Mouse (Mus musculus) c-Kit-positive CD71-negative TER-119-negative erythroid progenitor cells, embryonic 14.5 days (primary cell): Measurements from ENCODE around the gene Fibcd1.
A peak's percentile ranks its signal among the peaks of the same experiment; 100 is the strongest.

Source experiments
- DNase-seq: peaks from one replicate; pipeline ENCODE4 v3.0.0-alpha.2; 2013; ENCODE audit warnings: low read depth

Fibcd1 gene

DNA sequence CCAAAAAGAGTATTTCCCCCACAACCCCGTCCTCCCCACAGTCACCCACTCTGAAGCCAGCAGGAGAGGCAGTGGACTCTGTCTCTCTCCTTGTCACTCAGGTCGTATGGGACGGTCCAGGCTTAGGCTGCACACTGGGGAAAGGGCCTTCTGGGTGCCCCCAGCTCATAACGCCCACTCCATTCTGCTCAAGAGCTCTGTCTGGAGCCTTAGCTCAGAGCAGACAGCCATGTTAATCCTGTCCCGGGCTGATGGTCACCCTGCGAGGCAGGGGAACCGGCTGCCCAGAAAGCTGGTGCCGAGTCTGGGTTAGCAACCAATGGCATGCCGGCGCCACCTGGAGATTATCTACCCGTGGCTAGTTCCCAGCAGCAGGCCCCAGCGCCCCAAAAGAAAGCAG, 12.7 kb upstream of the Fibcd1 start:
- no peak for DNase-seq

DNA sequence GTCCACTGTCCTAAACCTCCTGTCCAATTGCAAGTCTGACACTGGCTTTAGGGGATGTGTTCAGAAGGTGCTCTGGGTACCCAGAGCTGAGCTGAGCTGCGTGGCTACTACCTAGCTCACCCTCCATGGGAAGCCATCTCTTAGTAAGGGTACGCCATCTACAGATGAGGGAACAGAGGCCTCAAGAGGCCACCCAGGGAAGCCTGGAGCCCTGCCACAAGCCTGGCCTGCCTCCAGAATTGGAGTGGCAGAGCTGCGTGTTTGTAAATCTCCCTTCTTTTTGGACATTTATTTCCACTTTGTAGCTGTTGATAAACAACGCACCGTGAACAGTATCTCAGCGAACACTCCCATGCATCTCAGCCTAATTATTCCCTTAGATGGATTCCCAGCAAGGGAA, 11.4 kb upstream of the Fibcd1 start:
- no peak for DNase-seq

DNA sequence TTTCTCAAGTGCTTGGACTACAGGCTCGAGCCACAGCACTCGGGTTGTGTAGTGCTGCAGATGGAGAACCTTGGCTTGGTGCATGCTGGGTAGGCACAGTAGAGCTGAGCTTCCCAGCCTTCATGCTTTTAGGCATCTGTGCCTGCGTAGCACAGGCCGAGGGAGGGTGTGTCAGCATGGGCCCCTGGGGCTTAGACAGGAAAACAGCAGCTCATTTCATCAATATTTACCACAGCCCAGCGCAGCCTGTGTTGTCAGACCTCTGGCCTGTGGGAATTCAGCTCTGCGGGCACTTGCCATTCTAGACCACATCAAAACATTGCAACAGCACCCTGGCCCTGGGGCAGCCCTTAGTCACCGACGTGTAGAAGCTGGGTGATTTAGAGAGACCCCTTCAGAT, 10.2 kb upstream of the Fibcd1 start:
- DNase-seq: peak; percentile 44

DNA sequence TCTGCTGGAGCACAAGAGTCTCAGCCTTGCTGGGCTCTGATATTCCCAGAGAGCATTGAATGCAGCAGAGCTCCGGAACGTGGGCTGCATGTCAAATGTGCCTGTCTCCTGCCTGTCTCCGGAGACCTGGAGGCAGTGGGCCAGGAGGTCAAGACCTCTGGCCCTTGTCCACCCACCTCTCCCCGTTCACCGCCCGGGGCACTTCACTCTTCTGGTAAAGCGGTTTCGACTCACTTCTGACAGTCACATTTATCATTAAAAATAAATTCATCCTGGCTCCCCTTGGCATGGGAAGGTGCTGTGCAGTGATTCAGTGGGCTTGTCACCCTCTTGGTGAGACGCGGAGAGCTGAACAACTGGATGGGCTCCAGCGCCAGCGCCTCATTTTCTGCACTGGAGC, 4.3 kb upstream of the Fibcd1 start:
- no peak for DNase-seq

DNA sequence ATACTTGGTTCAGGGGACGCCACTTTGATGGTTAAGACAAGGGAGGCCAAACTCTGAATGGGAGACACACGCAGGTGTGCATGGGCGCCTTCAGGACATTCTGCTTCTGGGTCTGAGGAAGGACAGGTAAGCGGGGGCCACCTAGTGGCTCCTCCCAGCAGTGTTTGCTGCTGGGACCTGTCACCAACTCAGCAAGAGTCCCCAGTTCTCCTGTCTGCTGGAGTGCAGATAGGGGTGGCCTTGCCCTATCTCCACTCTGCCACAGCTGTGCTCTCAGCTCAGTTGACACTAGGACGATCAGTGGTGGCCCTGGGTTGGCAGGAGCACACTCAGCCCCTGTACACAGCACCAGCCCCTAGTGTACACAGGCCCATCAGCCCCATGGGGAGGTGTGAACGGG, 2.1 kb upstream of the Fibcd1 start:
- DNase-seq: no peak

DNA sequence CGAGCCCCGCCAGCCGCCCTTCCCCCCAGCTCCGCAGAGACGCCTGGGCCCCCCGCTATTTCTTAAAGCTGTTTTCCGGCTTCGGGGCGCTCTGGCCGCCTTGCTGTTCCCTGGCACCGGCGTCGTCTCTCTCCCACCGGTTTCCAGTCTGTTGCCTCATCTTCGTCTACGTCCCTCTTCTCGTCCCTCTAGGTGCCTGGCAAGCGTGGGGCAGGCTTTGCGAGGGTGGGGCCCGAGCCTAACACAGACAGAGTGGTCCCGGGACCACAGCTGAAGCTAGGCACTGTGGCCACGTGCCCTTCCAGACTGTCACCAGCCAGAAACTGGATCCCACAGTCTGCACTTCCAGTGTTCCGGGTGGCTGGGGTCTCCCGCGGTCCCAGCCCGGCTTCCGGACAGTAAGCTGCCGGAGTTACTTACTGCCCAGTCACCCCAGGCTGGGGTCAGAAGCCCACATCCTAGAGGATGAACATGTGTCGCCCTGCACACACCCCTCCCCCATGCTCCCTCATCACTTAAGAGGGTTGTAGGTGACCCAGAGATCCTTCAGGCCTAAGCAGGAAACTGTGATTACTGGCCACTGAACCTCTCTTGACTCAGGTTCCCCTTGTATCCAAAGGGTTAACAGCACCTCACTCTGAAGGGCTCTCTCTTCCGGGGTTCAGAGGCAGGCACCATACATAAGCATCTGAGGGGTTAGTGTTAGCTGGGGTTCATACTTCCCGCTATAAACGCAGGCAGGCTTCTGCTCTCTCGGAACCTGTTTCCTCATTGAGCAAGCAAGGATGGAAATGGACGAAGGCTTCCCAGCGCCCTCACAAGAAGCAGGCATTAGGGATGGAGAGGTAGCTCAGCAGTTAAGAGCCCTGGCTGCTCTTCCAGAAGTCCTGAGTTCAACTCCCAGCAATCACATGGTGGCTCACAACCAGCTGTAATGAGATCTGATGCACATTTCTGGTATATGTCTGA, 1.2 kb upstream of the Fibcd1 start:
- DNase-seq: no peak

DNA sequence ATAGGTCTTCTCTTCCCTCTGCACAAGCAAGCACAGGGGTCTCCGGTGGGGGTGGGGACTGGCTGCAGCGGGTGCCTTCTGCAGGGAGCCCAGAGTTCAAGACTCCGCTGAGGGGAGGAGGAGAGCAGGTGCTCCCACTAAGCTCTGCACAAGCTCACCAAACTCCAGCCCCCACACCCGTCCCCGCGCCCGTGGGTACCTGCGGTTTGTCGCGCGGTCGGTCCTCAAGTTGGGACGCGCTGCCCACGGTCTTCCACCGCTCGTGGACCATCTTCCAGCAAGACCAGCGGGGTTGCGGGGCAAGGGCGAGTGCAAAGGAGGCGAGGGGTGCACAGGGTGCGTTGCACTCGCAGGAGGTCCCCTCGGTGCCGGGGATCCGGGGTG, 301 bp downstream of the Fibcd1 start:
- no peak for DNase-seq

DNA sequence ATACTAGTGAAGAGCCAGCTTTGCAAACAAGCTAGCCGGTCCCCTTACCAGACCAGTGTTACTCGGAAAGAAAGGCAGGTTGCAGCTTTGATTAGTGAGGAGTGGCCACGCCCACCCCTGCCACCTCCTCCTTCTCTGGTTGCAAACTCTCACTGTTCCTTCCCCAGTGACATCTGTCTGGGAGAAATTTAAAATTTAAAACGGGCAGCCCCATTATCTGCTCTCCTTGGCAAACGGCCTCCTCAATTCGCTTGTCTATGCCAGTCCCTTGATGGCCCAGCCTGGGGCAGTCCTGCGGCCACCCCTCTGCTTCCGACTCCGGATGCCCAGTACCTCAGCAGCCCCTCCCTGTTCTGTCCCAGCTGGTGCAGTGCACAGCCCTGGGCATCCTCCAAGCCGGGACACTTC, 1.1 kb downstream of the Fibcd1 start:
- DNase-seq: no peak

DNA sequence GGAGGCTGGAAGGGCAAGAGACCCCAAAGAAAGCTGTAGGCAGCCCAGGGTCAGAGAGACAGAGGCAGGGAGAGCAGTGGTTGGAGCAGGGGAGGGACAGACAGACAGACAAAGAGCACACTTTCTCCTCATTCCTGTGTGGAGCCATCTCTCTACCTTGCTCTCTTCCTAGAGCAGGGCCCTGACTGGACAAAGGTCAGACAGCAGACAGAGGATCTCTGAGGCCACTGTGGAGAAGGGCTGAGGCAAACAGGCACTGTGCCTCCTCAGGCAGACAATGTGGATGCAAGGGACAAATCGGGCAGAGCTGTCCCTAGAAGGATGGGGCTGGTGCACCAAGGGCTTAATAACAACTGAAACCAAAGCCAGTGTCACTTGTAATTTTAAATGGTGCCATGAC, 6.9 kb downstream of the Fibcd1 start:
- DNase-seq: no peak

DNA sequence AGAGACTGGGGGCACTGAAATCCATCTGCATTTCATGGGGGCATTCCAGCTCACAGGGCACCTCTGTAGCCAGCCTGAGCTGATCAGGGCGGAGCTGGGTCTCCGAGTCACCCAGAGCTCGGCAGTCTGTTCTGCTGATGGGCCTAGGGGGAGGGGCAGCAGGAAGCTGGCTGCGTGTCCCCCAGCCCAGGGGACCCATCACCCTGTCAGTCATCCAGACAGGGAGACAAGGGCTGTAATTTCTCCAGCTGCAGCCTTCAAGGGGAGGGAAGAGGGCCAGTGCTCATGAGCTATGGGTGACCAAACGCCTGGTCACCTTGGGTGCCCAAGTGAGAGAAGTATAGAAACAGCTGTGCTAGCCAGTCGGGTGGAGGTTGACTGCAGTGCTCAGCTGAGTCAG, 8.8 kb downstream of the Fibcd1 start:
- no peak for DNase-seq

DNA sequence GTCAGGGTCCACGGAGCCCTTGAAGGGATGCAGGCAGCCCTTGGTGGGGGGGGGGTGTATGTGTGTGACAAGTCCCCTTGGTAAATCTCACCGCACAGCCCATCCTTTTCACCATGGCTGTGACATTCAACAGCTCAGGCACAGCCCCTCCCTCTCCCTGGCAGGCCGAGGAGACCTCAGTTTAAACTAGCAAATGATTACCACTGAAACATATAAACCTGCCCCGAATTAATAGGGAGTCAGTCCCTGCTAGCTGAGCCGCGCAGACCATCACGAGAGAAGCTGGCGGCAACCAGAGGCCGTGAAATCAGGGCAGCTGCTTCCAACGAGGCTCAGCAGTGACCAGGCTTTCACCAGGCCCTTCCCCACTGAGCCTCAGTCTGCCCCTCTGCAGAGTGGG, 9.7 kb downstream of the Fibcd1 start:
- no peak for DNase-seq

DNA sequence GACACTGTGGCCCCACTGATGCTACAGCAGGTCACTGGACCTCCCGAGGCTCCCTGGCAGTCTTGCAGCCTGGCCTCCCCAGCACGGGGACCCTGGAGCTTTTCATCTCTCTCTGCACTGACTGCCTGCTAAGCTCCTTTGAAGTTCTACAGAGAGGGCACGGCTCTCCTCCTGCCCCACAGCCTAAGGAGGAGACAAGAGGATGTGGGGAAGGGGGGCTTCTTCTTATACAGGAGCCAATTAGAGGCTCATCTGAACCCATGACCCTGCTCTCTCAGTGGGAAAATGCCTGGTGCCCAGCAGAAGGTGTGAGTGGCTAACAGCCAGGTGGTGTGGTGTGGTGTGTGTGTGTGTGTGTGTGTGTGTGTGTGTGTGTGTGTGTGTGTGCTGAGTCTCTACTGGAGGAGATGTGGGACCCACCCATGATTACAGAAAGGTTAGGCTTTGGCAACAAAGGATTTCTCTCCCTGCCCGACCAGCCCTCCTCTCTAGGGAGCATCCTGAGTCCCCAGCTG, 17.4 kb downstream of the Fibcd1 start:
- DNase-seq: no peak

DNA sequence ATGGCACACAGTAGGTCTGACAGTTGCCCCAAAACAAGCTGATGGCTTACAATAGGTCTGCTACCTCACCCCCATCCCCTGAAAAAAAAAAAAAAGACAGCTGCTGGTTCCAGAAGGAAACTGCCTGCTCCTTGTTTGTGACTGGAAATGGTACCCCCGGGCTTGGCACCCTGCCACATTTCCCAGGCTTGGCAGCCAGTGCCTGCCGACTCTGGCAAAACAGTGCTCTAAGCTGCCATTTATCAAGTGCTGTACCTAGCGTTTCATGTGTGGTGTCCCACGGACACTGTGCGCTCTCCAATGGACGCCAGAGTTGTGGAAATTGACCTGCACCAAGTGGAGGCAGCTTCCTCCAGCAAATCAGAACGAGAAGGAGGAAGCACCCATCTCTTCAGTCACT, 17.9 kb downstream of the Fibcd1 start:
- no peak for DNase-seq

DNA sequence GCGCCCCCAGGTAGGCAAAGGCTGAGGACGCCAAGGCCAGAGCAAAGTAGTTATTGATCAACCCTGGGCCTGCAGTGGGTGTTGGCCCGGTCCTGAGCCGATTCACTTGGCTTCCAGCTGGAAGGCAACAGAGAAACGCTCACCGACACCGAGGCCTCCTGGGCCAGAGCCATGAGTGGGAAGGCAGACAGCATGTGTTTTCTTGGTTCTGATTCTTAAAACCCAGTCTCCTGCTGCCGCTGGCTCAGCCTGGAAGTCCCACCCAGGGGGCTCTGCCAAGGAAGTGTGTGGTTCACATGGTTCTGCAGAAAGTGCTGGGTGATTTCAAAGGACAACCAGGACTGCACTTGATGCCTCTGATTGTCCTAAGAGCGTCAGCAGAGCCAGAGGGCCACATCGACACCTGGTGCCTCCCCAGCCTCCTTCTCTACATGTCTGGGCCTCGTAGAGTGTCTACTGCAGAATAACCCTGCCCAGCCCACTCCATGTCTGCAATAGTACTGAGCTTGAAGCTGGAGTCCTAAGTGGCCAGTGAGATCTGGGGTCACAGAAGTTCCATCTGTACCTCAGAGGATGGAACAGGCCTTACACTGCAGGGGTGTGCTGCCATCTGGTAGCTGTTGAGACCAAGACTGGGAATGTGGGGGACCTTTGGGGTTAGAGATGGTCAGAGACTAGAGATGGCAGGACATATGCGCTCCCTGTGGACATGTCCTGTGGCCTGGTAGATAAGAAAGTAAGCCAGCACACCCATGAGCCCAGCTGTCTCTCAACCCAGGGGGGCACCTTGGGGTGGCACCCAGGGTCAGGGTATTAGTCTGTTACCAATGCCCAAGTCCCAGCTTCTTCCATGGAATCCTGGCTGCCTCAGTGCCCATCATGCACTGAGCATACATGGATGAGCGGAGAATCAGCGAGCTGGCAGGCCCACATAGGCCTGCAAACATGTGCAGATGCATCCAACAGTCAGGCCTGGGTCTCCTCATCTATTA, 19.4 kb downstream of the Fibcd1 start:
- no peak for DNase-seq

DNA sequence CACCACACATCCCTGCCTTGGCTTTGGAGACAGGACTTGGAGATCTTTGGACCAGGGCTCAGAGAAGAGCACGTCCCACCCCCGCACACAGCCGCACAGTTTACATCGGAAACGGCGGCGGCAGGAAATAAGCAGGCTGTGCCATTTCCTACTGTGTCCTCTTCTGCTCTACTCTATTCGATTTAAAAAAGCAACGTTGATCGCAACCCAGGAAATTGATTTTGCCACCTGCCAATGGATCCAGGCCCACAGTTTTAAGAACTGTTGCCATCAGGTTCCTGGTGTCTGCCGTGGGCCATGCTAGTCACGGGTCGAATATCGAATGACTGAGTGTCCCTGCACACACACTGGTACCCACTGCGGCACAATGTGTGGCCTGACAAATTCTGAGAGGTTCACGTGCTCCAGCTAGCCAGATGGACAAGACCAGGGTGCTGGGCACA, 20.3 kb downstream of the Fibcd1 start:
- no peak for DNase-seq

DNA sequence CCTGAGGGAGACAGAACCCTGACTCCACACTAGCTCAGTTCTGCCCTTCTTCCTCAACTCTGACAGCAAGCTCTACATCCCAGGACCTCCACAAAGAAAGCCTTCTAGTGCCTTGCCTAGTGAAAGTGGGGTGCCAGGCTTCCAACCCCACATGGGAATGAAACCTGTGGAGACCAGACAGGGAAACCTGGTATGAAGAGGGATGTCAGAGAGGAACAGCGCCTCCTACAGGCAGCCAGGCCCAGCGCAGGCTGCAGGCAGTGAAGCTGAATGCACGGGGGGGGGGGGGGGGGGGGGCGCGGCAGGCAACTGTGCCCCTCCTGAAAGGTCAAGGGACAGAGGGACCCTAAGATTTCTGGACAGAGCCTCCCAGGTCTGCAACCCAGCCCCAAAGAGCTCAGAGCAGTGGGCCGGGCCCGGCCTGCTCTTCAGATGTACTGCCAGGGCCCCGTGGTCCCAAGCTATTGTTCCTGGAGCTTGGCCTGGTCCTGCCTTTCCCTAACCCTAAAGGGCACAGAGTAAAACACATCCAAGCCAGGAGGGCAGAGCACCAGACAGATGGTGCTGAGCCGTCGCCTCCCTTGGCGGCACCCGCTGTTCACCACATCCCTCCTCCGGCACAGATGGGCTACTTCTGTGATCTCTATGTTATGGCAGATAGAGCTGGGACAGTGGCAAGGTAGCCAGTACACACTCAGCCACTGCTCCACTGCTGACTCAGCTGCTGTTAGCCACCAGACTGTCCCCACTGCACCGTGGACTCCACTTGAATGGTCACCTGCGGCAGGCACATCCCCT, 21.7 kb downstream of the Fibcd1 start:
- no peak for DNase-seq

DNA sequence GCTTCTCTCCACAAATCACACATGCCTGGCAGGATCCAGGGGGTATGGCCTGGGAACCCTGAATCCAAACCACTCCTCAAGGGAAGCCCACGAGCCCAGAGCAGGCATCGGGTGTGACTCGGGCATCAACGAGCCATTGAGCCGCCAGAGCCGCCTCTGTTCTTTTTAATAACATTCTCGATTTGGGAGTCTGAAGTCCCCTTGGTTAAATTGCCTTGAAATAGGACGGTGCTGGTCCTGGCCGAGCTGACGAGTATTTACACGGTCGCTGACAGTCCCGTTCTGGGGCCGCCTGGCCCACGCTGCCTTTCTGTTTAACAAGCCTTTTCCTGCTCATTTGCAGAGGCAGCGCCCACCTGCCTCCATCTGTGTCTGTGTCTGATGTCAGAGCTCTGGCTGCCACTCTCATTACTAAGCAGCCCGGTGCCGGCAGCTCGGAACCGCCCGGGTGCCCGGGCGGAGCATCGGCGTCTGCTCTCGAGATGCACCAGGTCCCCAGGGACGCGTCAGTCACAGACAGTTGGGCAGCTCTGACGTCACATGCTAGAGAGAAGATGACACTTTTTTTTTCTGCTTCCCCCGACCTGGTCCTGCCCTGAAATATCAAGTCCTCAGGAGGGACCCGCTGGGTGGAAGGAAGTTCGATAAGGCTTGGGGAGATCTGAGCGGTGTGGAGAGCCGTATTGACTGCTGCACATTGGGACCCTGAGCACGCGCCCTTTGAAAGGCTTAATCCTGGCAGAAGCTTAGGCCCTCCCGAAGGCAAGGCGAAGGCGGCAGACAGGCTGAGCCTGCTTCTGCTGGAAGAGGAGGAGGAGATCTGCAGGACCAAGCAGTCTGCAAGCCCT, 23.1 kb downstream of the Fibcd1 start:
- DNase-seq: no peak

DNA sequence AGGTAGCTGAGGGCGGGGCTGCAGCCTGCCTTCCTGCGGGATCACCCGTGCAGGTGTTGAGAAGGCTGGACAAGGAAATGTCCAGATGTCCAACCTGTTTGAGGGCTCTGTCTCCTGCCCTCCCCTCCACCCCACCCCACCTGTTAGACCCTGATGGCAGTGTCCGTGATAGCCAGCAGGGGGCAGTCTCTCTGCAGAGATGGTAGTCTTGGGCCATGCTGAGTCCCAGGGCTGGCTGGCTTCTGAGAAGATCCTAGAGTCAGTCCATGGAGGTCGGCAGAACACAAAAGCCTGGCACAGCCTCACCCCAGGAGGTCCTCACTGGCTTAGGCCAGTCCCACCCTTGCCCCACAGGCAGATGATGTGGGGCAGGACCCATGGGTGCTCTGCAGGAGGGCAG, 30.4 kb downstream of the Fibcd1 start:
- DNase-seq: peak; percentile 45

DNA sequence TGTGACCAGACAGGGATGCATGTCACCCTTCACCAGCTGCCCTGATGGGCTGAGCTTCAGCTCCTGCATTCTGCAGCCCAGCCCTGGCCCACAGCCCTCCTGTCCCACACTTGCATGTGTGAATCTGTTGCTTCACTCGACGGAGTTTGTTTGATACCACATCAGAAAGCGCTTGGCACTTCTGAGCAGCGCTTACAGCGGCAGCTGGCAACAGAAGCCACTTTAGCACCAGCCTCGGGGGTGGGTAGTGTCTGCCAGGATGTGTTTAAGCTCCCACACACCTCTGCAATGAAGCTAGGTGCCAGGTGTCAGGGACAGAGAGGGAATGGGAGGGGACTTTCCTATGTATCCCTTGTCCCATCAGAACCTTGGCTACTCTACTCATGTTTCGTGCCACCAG, 31.1 kb downstream of the Fibcd1 start:
- no peak for DNase-seq

DNA sequence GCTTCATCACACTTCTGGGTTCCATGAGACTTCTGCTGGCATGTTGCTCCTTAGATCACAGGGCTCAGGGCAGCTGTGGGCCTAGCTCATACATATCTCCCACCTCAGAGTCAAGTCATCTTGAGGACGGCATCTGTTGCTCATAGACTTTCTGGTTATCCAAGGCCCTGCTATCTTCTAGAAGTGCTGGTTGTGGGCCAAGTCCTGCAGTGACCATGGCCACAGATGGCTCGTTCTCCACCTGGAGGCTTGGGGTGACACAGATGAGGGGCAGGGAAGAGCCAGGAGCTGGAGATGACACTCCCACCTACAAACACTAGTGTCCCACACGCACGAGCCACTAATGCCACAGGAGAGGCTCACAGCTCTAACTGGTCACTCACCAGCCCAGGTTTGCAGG, 32.2 kb downstream of the Fibcd1 start:
- no peak for DNase-seq
